Mouse (Mus musculus) stomach, embryonic 14.5 days (tissue): ENCODE measurements around the gene Ercc2. TPM values are rescaled to one million over a fixed set of nuclear protein-coding genes. Genes with fewer than 3 reads are reported as not detected.
A peak's percentile ranks its signal among the peaks of the same experiment; 100 is the strongest.

Experiments used
- ATAC-seq: fragments of 200-750 bp; cut with Nextera tagmentation; 2 replicates; pipeline ENCODE4 v1.8.0; 2017; ENCODE audit warnings: low read depth, moderate TSS enrichment; ENCODE audit not compliant: insufficient number of reproducible peaks, insufficient read depth, low FRiP score
- H3K27ac ChIP-seq: fragments of 300-500 bp; sonication (generic); 2 replicates; pipeline ENCODE4 v1.5.1; 2014; ENCODE audit warnings: mild to moderate bottlenecking, low read length, moderate library complexity, mixed read lengths
- H3K27me3 ChIP-seq: fragments of 300-500 bp; sonication (generic); 2 replicates; pipeline ENCODE4 v1.6.1; 2014; ENCODE audit warnings: low read length, control low read depth, mixed read lengths; ENCODE audit not compliant: control insufficient read depth, insufficient read depth
- H3K36me3 ChIP-seq: fragments of 300-500 bp; sonication (generic); 2 replicates; pipeline ENCODE4 v1.6.1; 2014; ENCODE audit warnings: mild to moderate bottlenecking, control low read depth, low read length, moderate library complexity, mixed read lengths; ENCODE audit not compliant: control insufficient read depth, insufficient read depth
- H3K4me1 ChIP-seq: fragments of 300-500 bp; sonication (generic); 2 replicates; pipeline ENCODE4 v1.6.1; 2014; ENCODE audit warnings: low read length, control low read depth, mixed read lengths; ENCODE audit not compliant: control insufficient read depth, insufficient read depth
- H3K4me2 ChIP-seq: fragments of 300-500 bp; sonication (generic); replicated peaks from 2 replicates; pipeline ENCODE4 v1.6.1; 2014; ENCODE audit warnings: low read depth, low read length, control low read depth
- H3K4me3 ChIP-seq: fragments of 300-500 bp; sonication (generic); 2 replicates; pipeline ENCODE4 v1.5.1; 2014; ENCODE audit warnings: low read depth, low read length, control low read depth
- H3K9ac ChIP-seq: fragments of 300-500 bp; sonication (generic); replicated peaks from 2 replicates; pipeline ENCODE4 v1.6.1; 2014; ENCODE audit warnings: low read depth, mild to moderate bottlenecking, control low read depth, low read length, moderate library complexity, mixed read lengths
- H3K9me3 ChIP-seq: fragments of 300-500 bp; sonication (generic); 2 replicates; pipeline ENCODE4 v1.6.1; 2016; ENCODE audit warnings: low read depth, low read length, control low read depth; ENCODE audit not compliant: control insufficient read depth
- WGBS: fragments of 180-500 bp; shearing (Covaris S2); extraction: QIAGEN DNeasy Blood & Tissue Kit; methylation state at CpG from one replicate; pipeline ENCODE4 v1.1.7; 2014; 5-methylcytosine and 5-hydroxymethylcytosine counted together
- polyA plus RNA-seq: library from polyadenylated mRNA; unstranded; fragments of >200 nt; fragmentation: Nextera tagmentation; extraction: Ambion mirVana; gene quantifications from 2 replicates; pipeline ENCODE4 v1.2.1, GENCODE M21; 2014

Ercc2 gene
- polyA plus RNA-seq, 1 experiment from 2014 or later = 8.8 TPM

DNA sequence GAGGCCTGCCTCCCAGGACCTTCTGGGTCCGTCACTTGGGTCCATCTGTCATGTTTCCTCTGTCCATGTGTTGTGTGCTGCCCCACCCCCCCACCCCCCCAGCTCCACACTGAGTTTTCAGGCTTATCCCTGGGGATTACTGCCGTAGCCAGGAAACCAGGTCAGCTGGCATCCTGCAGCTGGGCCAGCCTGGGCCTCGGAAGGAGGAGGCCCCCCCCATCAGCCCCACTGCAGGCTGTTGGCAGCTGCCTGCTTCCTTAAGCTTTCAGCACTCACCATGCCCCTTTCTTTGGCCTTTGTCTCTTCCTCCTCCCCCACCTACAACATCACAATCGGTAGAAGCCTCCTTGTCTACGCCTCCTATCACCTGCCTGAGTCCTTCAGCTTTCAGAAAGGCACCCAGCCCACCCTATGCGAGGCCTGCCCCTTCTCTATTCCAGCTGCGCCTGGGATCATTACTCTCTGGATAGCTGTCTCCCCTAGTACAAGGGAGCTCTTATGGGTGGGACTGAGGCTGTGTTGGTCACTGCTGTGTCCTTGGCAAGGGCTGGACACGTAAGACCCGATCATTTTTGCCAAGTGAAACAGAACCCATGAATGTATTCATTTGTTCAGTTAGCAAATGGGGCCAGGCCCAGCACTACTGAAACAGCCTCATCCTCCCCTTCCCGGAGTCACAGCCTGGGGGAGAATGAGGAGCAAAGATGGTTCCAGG, 7.0 kb downstream of the Ercc2 start:
- no peak overlapping the region for H3K4me3 ChIP-seq
- H3K9me3 ChIP-seq = no peaks in the 10 kb centered on the region
- H3K4me1 ChIP-seq = no peaks in the 10 kb centered on the region
- no peaks in the 10 kb centered on the region for H3K27me3 ChIP-seq
- no peak overlapping the region for H3K9ac ChIP-seq
- H3K27ac ChIP-seq = no peak overlapping the region
- peaks cover 81% of the 10 kb centered on the region for H3K36me3 ChIP-seq
- WGBS = 81% methylated on average over 10 of the region's 10 CpGs
- H3K4me2 ChIP-seq = no peak overlapping the region
- no peak for ATAC-seq

DNA sequence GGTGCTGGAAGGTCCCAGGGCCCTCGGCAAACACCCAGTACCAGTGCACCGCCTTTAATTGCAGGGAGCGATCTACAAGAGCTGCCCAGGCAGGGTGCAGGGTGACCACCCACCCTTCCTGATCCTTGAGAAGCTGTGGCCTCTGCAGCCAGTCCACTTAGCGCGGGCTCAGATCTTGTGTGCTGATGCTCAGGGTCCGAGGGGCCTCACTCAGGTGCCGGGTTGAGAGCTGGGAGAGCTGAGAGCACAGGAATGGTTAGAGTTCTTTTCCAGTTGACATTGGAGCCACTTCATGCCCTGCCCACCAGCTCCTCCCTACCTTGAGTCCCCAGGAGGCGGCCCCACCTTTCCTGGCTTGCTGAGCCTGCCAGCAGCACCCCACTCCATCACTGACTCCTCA, 12.7 kb downstream of the Ercc2 start:
- Histone ChIP-seq H3K27ac (no peak overlapping the region), H3K36me3 (peaks cover 52% of the 10 kb centered on the region), H3K4me3 (no peak overlapping the region), H3K4me2 (no peak overlapping the region), H3K27me3 (no peaks in the 10 kb centered on the region), H3K4me1 (0 out of 2 replicates have a peak, but pooled peaks cover 2% of the 10 kb centered on the region), H3K9me3 (no peaks in the 10 kb centered on the region), H3K9ac (no peak overlapping the region)
- ATAC-seq = no peak
- WGBS = 82% methylated on average over 8 of the region's 8 CpGs

DNA sequence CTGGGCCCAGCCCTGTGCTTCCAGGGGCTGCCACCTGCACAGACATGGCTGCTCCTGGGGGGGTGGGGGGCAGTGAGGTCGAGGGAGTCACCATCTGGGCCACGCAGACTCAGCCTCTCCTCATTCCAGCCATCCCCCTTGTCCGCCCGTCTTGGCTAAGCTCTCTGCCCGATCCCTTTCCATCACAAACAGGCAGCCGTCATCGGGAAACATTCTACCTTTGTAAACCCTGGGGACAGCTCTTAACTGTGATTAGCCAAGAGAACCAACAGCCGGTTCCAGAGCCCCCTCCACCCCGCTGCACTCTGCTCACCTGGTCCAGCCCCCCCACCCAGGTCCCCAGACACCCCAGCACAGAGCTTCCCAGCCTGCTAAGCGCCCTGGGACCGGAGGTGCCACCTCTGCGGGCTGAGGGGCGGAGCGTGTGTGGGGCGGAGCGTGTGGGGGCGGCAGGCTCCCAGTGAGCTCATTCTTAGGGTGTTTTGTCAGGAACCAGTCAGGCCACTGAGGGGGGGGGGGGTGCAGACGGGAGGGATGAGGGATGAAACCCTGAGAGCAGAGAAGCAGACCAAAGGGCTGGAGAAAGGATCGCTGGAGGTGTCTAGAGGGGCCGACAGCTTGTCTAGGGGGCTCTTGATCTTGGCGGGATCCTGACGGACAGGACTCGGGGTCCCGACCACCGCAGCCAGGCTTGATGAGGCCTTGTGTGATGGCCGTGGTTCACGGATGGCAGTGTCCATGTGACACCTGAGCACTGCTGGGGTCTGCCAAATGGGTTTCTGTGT, 17.9 kb downstream of the Ercc2 start:
- Histone ChIP-seq H3K36me3 (peaks cover 7% of the 10 kb centered on the region; the same call in 1 of the 2 replicates), H3K27ac (0 out of 2 replicates have a peak overlapping the region, but pooled peaks have one; percentile 15), H3K4me2 (peak overlapping the region; percentile 55), H3K4me1 (0 out of 2 replicates have a peak, but pooled peaks cover 6% of the 10 kb centered on the region), H3K4me3 (peak overlapping the region; percentile 26), H3K9ac (peak overlapping the region; percentile 6; the same call in 1 of the 2 replicates), H3K9me3 (no peaks in the 10 kb centered on the region), H3K27me3 (0 out of 2 replicates have a peak, but pooled peaks cover 4% of the 10 kb centered on the region)
- peak; percentile 57 for ATAC-seq
- 2% methylated on average over 26 of the region's 27 CpGs for WGBS

DNA sequence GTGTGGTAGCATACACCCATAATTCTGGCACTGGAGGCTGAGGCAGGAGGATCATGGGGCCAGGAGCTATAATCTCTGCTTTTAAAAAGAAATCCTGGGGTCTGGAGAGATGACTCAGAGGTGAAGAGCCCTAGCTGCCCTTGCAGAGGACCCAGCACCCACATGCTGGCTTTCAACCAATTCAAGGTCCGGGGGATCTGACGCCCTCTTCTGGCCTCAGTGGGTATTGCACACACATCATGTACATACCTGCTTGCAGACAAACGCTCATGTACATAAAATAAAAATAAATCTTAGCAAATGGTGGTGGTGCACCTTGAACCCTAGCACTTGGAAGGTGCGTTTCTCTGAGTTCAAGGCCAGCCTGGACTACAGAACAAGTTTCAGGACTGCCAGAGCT, 19.1 kb downstream of the Ercc2 start:
- Histone ChIP-seq H3K9me3 (no peaks in the 10 kb centered on the region), H3K27ac (no peak overlapping the region), H3K4me1 (0 out of 2 replicates have a peak, but pooled peaks cover 6% of the 10 kb centered on the region), H3K27me3 (0 out of 2 replicates have a peak, but pooled peaks cover 4% of the 10 kb centered on the region), H3K9ac (no peak overlapping the region), H3K4me3 (no peak overlapping the region), H3K36me3 (no peaks in the 10 kb centered on the region), H3K4me2 (no peak overlapping the region)
- 92% methylated on average over 4 of the region's 4 CpGs for WGBS
- no peak for ATAC-seq

DNA sequence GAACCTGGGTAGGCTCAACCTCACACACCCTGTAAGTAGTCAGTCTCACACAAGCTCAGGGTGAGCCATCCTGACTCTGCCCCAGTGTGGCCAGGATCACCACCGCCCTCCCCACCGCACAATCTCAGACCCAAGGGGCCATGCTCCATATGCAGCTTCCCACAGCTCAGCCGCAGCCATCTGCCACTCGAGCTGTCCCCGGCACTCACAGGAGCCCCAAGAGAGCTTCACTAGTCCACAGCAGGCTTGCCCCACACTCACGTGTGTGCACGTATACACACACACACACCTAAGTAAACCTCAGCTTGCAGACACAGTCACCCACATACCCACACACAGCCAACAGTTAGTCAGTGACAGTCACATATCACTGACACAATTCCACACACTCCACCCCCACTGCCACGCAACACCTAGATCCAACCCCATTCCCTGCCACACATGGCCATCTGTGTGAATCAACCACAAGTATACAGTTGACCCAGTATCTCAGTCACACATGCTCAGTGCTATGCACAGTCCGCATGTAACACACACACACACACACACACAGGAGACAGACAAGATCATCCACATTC, 20.8 kb downstream of the Ercc2 start:
- no peak overlapping the region for H3K4me3 ChIP-seq
- H3K9me3 ChIP-seq = no peaks in the 10 kb centered on the region
- no peak overlapping the region for H3K27ac ChIP-seq
- ATAC-seq = no peak
- H3K4me1 ChIP-seq = 0 out of 2 replicates have a peak, but pooled peaks cover 6% of the 10 kb centered on the region
- H3K4me2 ChIP-seq = no peak overlapping the region
- H3K27me3 ChIP-seq = 0 out of 2 replicates have a peak, but pooled peaks cover 4% of the 10 kb centered on the region
- H3K36me3 ChIP-seq = no peaks in the 10 kb centered on the region
- no peak overlapping the region for H3K9ac ChIP-seq
- WGBS = 84% methylated on average over 9 of the region's 9 CpGs

DNA sequence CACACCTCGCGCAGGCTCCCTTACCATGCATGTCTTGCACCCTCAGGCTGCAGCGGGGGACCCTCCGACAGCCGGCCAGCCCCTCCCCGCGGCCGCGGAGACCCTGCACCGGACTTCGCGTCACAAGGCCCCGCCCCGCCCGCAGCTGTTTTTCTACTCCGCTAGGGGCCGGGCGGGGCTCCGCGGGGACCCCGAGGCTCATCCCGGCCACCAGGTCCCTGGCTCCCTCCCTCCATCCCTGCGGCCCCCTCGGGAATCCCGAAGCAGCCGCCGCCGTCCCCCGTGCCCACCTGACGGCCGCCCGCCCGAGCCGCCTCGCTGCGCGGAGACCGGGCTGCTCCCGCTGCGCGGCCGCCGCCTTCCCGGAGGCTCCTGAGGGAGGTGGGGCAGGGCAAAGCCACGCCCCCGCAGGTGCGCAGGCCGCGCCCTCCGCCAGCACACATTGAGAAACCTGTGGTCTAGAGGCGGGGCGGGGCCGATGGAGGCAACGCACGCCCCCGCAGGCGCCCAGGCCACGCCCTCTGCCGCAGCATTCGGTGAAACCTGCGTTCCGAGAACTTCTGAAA, 22.0 kb downstream of the Ercc2 start, which contains the start of gene Klc3:
Gene Klc3, minus strand, starts transcription at position 374 of the 566 bp plus-strand sequence.
- ATAC-seq = peak; percentile 80
- Histone ChIP-seq H3K9ac (peak within 1 kb of the TSS; percentile 41), H3K36me3 (no peaks in the 10 kb centered on the region), H3K27ac (no peak within 1 kb of the TSS), H3K27me3 (0 out of 2 replicates have a peak, but pooled peaks cover 4% of the 10 kb centered on the region), H3K4me2 (peak within 1 kb of the TSS; percentile 77), H3K4me1 (0 out of 2 replicates have a peak, but pooled peaks cover 6% of the 10 kb centered on the region), H3K4me3 (peak within 1 kb of the TSS; percentile 56), H3K9me3 (no peaks in the 10 kb centered on the region)
- 1% methylated on average over 53 of the region's 62 CpGs for WGBS

DNA sequence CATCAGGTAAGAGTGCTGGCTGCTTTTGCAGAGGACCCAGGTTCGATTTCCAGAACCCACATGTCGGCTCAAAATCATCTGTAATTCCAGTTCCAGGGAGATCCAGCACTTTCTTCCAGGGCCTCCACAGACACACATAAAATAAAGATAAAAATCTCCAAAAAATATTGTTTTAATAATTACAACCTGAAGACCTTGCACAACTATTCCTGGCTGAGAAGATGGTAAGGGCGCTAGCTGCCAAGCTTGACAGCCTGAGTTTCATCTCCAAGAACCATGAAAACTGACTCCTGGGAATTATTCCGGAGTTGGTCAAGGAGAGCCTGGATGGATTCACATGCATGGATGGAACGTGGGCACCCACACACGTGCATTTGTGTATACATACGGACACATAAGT, 22.7 kb downstream of the Ercc2 start, which contains the start of gene Ckm:
Gene Ckm, plus strand, starts transcription at position 301 of the 400 bp plus-strand sequence.
- Histone ChIP-seq H3K27me3 (0 out of 2 replicates have a peak, but pooled peaks cover 4% of the 10 kb centered on the region), H3K4me1 (0 out of 2 replicates have a peak, but pooled peaks cover 4% of the 10 kb centered on the region), H3K9me3 (no peaks in the 10 kb centered on the region), H3K36me3 (no peaks in the 10 kb centered on the region), H3K4me3 (peak within 1 kb of the TSS; percentile 56), H3K9ac (peak within 1 kb of the TSS; percentile 41), H3K4me2 (peak within 1 kb of the TSS; percentile 77), H3K27ac (no peak within 1 kb of the TSS)
- WGBS = 50% methylated on average over 7 of the region's 7 CpGs
- no peak for ATAC-seq

DNA sequence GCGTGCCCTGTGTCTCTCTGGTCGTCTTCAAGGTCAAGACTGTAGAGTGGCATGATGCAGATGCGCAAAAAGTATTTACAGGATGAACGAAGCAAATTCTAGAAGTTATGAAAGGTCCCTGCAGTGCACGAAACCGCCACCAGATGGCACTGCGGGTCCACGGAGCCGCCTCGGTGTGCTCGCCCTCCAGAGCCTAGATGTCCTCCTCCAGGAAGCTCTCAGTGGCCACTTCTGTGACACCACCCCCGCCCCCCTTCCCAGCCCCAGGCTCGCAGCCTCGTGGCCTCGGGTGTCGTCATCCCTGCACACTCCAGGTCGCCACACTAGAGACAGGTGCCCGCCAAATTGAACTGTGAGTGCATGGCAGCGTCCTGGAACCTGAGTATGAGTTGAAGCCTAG, 23.6 kb downstream of the Ercc2 start:
- WGBS = 3% methylated on average over 19 of the region's 19 CpGs
- Histone ChIP-seq H3K4me3 (no peak overlapping the region), H3K4me1 (no peaks in the 10 kb centered on the region), H3K9me3 (no peaks in the 10 kb centered on the region), H3K9ac (no peak overlapping the region), H3K27me3 (0 out of 2 replicates have a peak, but pooled peaks cover 4% of the 10 kb centered on the region), H3K27ac (no peak overlapping the region), H3K4me2 (peak overlapping the region; percentile 28; the same call in 1 of the 2 replicates), H3K36me3 (no peaks in the 10 kb centered on the region)
- ATAC-seq = peak; percentile 57; the same call in 1 of the 2 replicates
